Mouse (Mus musculus) urinary bladder, postnatal 14 days (tissue): ENCODE measurements around the gene A030003K21Rik.

Experiments
- DNase-seq: peaks from one replicate; pipeline ENCODE4 v3.0.0; 2021; ENCODE audit warnings: low spot score

A030003K21Rik gene

DNA sequence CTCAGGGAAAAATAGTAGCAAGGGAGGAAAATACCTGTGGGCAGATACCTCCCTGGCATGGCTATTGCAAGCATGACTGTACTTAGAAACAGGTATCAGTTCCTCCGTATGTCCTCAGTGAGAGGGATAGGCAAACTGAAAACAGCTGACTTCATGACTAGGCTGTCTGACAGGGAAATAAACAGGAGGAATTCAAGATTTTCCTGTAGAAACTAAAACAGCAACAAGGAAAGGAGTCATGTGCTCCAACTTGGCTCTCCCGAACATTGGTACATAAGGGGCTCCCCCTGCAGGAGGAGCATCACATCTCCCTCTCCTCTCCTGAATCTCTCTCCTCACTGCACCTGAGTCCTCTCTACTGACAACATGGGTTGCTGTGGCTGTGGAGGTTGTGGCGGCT is 30.2 kb downstream of the A030003K21Rik start, which contains the start of gene A030005L19Rik:
Gene A030005L19Rik, plus strand, starts transcription at position 301 of the 400 bp plus-strand sequence.
- no peak for DNase-seq

DNA sequence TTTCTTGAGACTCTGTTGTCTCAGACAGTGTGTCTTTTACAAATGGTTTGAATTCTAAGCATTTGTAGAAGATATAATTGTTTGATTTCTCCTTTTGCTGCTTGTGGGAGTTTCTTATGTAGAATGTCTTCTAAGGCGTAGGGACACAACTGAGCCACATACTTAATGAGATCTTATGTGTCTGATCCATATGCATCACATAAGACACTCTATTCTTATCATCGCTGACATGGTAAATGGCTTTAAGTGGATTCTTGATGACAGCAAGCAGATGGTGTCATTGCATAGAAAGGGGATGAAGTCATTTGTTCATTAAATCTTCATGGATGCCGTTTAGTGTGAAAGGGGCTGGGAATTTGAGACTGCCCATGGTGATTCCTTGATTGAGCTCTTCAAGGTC is 37.3 kb downstream of the A030003K21Rik start:
- no peak for DNase-seq

DNA sequence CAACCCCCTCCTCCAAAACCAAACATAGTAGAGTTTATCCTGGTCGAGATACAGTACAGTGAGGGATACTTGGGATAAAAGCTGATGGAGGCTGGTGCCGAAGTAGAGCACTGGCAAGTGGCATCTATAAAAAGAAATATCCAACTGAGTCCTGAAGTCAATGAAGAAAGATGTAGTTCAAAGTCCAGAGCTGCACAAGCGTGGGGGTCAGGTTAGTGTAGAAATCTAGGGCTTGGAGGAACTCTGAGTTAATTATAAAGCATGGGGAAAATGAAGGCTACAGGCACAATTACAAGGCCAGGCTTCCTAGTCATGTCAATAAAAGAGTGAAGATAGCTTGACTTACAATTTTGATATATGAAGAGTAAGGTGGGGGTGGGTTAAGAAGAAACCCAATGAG is 42.0 kb downstream of the A030003K21Rik start:
- no peak for DNase-seq

DNA sequence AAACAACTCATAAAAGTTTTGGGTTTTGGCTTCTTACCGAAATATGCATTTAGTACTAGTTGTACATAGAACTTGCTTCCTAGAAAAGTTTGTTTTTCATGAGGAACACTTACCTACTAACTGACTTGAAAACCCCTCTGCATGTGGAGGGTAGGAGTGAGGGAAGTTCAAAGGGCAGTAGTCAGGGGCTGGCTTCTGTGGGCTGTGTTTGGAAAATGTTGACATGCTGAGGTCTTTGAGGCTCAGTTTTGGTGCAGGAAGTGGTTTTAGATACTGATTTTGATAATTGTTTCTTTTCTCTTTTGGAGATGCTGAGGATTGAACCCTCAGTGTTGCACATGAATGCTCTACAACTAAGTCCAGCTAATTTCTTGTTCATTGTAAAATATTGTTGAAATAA is 42.6 kb downstream of the A030003K21Rik start:
- no peak for DNase-seq

DNA sequence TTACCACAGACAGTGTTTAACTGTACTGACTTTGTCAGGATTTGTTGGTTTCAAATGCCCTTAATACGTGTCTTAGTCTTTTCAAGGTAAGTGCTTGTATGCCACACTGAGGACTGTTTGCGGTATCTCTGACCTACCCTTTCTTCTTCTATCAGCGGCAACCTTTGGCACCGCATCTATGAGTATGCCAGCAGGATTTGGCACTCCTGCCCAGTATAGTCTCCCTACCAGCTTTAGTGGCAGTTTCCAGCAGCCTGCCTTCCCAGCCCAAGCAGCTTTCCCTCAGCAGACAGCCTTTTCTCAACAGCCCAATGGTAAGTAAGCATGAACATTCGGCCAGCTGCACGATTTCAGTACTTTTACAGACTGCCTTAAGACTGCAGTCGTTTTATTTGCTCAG is 49.9 kb downstream of the A030003K21Rik start:
- no peak for DNase-seq
